Mouse (Mus musculus) liver, embryonic 15.5 days (tissue): Measurements from ENCODE around the gene Srpx. TPM values are rescaled to one million over a fixed set of nuclear protein-coding genes. Genes with fewer than 3 reads are reported as not detected.

Source experiments
- polyA plus RNA-seq: library from polyadenylated mRNA; unstranded; fragments of >200 nt; fragmentation: Nextera tagmentation; extraction: Ambion mirVana; gene quantifications from 2 replicates; pipeline ENCODE4 v1.2.1, GENCODE M21; 2015

The Srpx gene
- polyA plus RNA-seq, 1 experiment from 2014 or later: 1.2 TPM

Other genes starting within 250 kb of the Srpx start
- 1.6 and 1.8 TPM in 2 replicates for gene Sytl5, start 232.1 kb downstream of the Srpx start, polyA plus RNA-seq
- 2.1 and 2.3 TPM in 2 replicates for gene Rpgr, start 99.2 kb upstream of the Srpx start, polyA plus RNA-seq
- 50.8 and 53.3 TPM in 2 replicates for gene Otc, start 134.6 kb upstream of the Srpx start, polyA plus RNA-seq